Mouse (Mus musculus): Measurements from ENCODE around the gene Mea1. TPM values are rescaled to one million over a fixed set of nuclear protein-coding genes. Genes with fewer than 3 reads are reported as not detected.

The Mea1 gene
- polyA plus RNA-seq, 1 experiment from 2014 or later = 135 TPM

GRCm38 (mm10) chr17:46728021-46728420 is 49.4 kb downstream of the Mea1 start:
- TF ChIP-seq CTCF (IDR thresholded peaks at IDR 0.05; ENCODE audit: low read depth) = peak; percentile 50
- Histone ChIP-seq H3K27ac (no peak overlapping the region), H3K9me3 (replicated peaks; ENCODE audit: low read length) (no peaks in the 10 kb centered on the region), H3K27me3 (ENCODE audit: insufficient read depth, low read length) (no peaks in the 10 kb centered on the region), H3K4me2 (ENCODE audit: low read length) (no peak overlapping the region), H3K4me3 (replicated peaks; ENCODE audit: low read depth, low read length) (no peak overlapping the region), H3K36me3 (ENCODE audit: insufficient read depth, low read length) (peaks cover 12% of the 10 kb centered on the region; the same call in 1 of the 2 replicates), H3K4me1 (replicated peaks; ENCODE audit: insufficient read depth, low read length) (no peaks in the 10 kb centered on the region), H3K9ac (ENCODE audit: low read depth, low read length) (no peak overlapping the region)
- no peak for ATAC-seq (replicated peaks; ENCODE audit: low FRiP score, low read depth)
- 47% methylated on average over 6 of the region's 6 CpGs for WGBS
- DNase-seq (ENCODE audit: low spot score) = no peak

DNA sequence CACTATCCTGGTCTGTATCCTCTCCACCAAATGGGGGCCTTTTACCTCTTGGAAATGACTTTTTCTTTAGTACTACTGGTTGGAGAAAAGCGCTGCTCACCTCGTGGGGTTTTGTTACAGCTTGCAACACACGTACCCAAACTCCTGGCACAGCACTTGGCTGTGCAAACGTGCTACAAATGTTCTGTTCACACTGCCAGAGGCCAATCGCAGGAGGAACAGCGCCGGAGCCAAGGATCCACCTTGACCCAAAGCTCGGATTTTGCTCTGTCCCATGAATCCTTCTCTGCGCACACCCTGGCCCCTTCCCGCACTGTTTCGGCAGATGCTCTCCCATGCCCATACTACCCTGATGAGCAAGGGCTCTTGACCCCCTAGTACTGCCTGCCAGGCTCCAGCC is 49.9 kb downstream of the Mea1 start:
- Histone ChIP-seq H3K4me3 (replicated peaks; ENCODE audit: low read depth, low read length) (no peak overlapping the region), H3K36me3 (ENCODE audit: insufficient read depth, low read length) (peaks cover 8% of the 10 kb centered on the region; the same call in 1 of the 2 replicates), H3K4me1 (replicated peaks; ENCODE audit: insufficient read depth, low read length) (no peaks in the 10 kb centered on the region), H3K9ac (ENCODE audit: low read depth, low read length) (peak overlapping the region; percentile 31; the same call in 1 of the 2 replicates), H3K27ac (peak overlapping the region; percentile 34; the same call in 1 of the 2 replicates), H3K4me2 (ENCODE audit: low read length) (peak overlapping the region; percentile 46), H3K9me3 (replicated peaks; ENCODE audit: low read length) (no peaks in the 10 kb centered on the region), H3K27me3 (ENCODE audit: insufficient read depth, low read length) (no peaks in the 10 kb centered on the region)
- 52% methylated on average over 11 of the region's 11 CpGs for WGBS
- DNase-seq (ENCODE audit: low spot score) (no peak), ATAC-seq (replicated peaks; ENCODE audit: low FRiP score, low read depth) (no peak)
- no peak for TF ChIP-seq CTCF (IDR thresholded peaks at IDR 0.05; ENCODE audit: low read depth)

DNA sequence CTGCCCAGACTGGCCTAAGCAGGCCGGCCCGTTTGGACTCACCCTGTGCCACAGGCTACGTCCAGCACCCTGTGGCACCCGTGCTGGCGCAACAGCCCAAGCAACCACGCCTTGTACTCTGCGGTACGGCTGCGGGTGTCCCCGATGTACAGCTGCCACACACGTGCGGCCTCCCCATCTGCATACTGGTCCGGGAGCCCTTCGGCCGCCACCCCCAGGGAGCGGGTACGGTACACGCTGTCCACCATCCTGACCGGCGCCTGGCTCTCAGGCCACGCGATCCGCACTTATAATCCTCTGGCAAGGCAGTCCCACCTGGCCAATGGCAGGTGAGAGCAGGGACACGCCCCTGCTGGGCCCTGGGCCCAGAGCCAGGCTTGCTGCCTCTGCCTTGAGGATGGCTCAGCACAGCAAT is 50.3 kb downstream of the Mea1 start, which contains the start of gene Gnmt:
Gene Gnmt, minus strand, starts transcription at position 265 of the 415 bp plus-strand sequence.
- ATAC-seq (replicated peaks; ENCODE audit: low FRiP score, low read depth) = peak; percentile 82
- Histone ChIP-seq H3K9me3 (replicated peaks; ENCODE audit: low read length) (no peaks in the 10 kb centered on the region), H3K4me1 (replicated peaks; ENCODE audit: insufficient read depth, low read length) (no peaks in the 10 kb centered on the region), H3K4me3 (replicated peaks; ENCODE audit: low read depth, low read length) (no peak within 1 kb of the TSS), H3K4me2 (ENCODE audit: low read length) (peak within 1 kb of the TSS; percentile 46), H3K36me3 (ENCODE audit: insufficient read depth, low read length) (0 out of 2 replicates have a peak, but pooled peaks cover 4% of the 10 kb centered on the region), H3K27me3 (ENCODE audit: insufficient read depth, low read length) (no peaks in the 10 kb centered on the region), H3K27ac (peak within 1 kb of the TSS; percentile 34; the same call in 1 of the 2 replicates), H3K9ac (ENCODE audit: low read depth, low read length) (peak within 1 kb of the TSS; percentile 31; the same call in 1 of the 2 replicates)
- DNase-seq (ENCODE audit: low spot score) = no peak
- 14% methylated on average over 24 of the region's 24 CpGs for WGBS
- TF ChIP-seq CTCF (IDR thresholded peaks at IDR 0.05; ENCODE audit: low read depth) = no peak

Other genes starting within 250 kb of the Mea1 start
- 0.34 TPM in 2 replicates for gene Crip3, start 249.9 kb upstream of the Mea1 start, polyA plus RNA-seq (2015; fragmentation: Nextera tagmentation; extraction: Ambion mirVana)
- 1.6 and 1.9 TPM in 2 replicates for gene Slc22a7, start 240.3 kb upstream of the Mea1 start, polyA plus RNA-seq (2015; fragmentation: Nextera tagmentation; extraction: Ambion mirVana)
- 0.10 and 0.11 TPM in 2 replicates for gene Ttbk1, start 191.1 kb upstream of the Mea1 start, polyA plus RNA-seq (2015; fragmentation: Nextera tagmentation; extraction: Ambion mirVana)
- 31.8 and 32.7 TPM in 2 replicates for gene Dnph1, start 182.1 kb upstream of the Mea1 start, polyA plus RNA-seq (2015; fragmentation: Nextera tagmentation; extraction: Ambion mirVana)
- 6.0 and 6.5 TPM in 2 replicates for gene Cul9, start 132.4 kb upstream of the Mea1 start, polyA plus RNA-seq (2015; fragmentation: Nextera tagmentation; extraction: Ambion mirVana)
- gene Srf, start 122.6 kb upstream of the Mea1 start, polyA plus RNA-seq (2015; fragmentation: Nextera tagmentation; extraction: Ambion mirVana) = 5.5 and 6.0 TPM in 2 replicates
- 94.0 and 103 TPM in 2 replicates for gene Ptk7, start 49.3 kb upstream of the Mea1 start, polyA plus RNA-seq (2015; fragmentation: Nextera tagmentation; extraction: Ambion mirVana)
- 47.6 and 50.4 TPM in 2 replicates for gene Klc4, start 32.8 kb upstream of the Mea1 start, polyA plus RNA-seq (2015; fragmentation: Nextera tagmentation; extraction: Ambion mirVana)
- gene Mrpl2, start 32.6 kb upstream of the Mea1 start, polyA plus RNA-seq (2015; fragmentation: Nextera tagmentation; extraction: Ambion mirVana) = 144 and 157 TPM in 2 replicates
- gene Cul7, start 28.5 kb upstream of the Mea1 start, polyA plus RNA-seq (2015; fragmentation: Nextera tagmentation; extraction: Ambion mirVana) = 29.0 and 33.3 TPM in 2 replicates
- 44.4 and 47.2 TPM in 2 replicates for gene Rrp36, start 4.4 kb upstream of the Mea1 start, polyA plus RNA-seq (2015; fragmentation: Nextera tagmentation; extraction: Ambion mirVana)
- 104 and 114 TPM in 2 replicates for gene Klhdc3, start 2.1 kb downstream of the Mea1 start, polyA plus RNA-seq (2015; fragmentation: Nextera tagmentation; extraction: Ambion mirVana)
- gene Ppp2r5d, start 26.3 kb downstream of the Mea1 start, polyA plus RNA-seq (2015; fragmentation: Nextera tagmentation; extraction: Ambion mirVana) = 51.0 and 52.5 TPM in 2 replicates
- gene Pex6, start 32.7 kb downstream of the Mea1 start, polyA plus RNA-seq (2015; fragmentation: Nextera tagmentation; extraction: Ambion mirVana) = 20.5 and 25.6 TPM in 2 replicates
- gene Gnmt, start 50.4 kb downstream of the Mea1 start, polyA plus RNA-seq (2015; fragmentation: Nextera tagmentation; extraction: Ambion mirVana) = 9.0 and 10.6 TPM in 2 replicates
- 59.9 and 64.7 TPM in 2 replicates for gene Cnpy3, start 73.4 kb downstream of the Mea1 start, polyA plus RNA-seq (2015; fragmentation: Nextera tagmentation; extraction: Ambion mirVana)
- gene Ptcra, start 84.9 kb downstream of the Mea1 start, polyA plus RNA-seq (2015; fragmentation: Nextera tagmentation; extraction: Ambion mirVana) = 0.12 and 0.14 TPM in 2 replicates
- 143 and 151 TPM in 2 replicates for gene 2310039H08Rik, start 93.8 kb downstream of the Mea1 start, polyA plus RNA-seq (2015; fragmentation: Nextera tagmentation; extraction: Ambion mirVana)
- gene Rpl7l1, start 103.9 kb downstream of the Mea1 start, polyA plus RNA-seq (2015; fragmentation: Nextera tagmentation; extraction: Ambion mirVana) = 138 and 147 TPM in 2 replicates
- gene Bicral, start 179.7 kb downstream of the Mea1 start, polyA plus RNA-seq (2015; fragmentation: Nextera tagmentation; extraction: Ambion mirVana) = 2.9 and 4.1 TPM in 2 replicates
- gene Tbcc, start 211.9 kb downstream of the Mea1 start, polyA plus RNA-seq (2015; fragmentation: Nextera tagmentation; extraction: Ambion mirVana) = 58.2 and 71.4 TPM in 2 replicates
- gene Prph2, start 231.7 kb downstream of the Mea1 start, polyA plus RNA-seq (2015; fragmentation: Nextera tagmentation; extraction: Ambion mirVana) = 0.11 and 0.16 TPM in 2 replicates